Mouse (Mus musculus) heart, postnatal 10 days (tissue): ENCODE measurements around the gene Man1a. TPM values are rescaled to one million over a fixed set of nuclear protein-coding genes. Genes with fewer than 3 reads are reported as not detected.

Experiments
- DNase-seq, 2 experiments: peaks; one replicate each; pipeline ENCODE4 v3.0.0; 2021
- intact Hi-C: fragments of 180-260 bp; cut with DNase I; formaldehyde crosslinking; loops from one replicate; pipeline ENCODE4 v1.15.1; 2025
- total RNA-seq, 2 experiments: library from RNA; stranded (reverse); gene quantifications; 2 replicates each; pipeline ENCODE4 v1.2.3; 2021

Man1a gene
- total RNA-seq, 2 experiments from 2014 or later = 25.7 to 28.1 TPM

DNA sequence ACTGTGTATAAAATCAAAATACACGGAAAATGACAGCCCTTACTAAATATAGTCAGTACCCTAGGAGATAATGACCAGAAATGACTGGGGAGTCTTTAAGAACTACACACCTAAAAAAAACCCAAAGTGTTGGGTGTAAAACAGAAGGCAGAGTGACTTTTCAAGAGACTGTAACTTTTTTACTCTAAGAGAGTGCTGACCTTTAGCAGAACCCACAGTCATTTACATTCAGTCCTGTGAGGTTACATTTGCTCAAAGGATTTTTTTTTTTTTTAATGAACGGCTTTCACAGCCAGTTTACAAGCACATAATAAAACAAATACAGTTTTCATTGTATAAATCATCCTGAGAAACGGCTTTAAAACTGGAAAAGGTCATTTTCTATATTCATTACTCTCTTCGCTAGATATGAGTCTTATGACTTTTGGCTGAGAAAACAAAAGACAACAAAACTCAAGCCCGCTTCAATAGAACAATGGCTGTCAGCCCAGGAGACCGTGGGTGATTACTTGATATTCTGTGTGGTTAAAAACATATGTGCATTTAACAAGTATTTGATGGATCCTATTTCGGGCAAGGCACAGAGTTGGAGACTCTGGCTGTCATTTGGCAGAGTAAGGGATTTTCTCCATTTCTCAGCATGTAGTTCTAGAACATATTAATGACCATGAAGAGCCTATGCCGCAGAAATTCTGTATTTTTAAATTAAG is 12.7 kb downstream of the Man1a start:
- no peak for DNase-seq
- intact Hi-C loops = no loop called here

DNA sequence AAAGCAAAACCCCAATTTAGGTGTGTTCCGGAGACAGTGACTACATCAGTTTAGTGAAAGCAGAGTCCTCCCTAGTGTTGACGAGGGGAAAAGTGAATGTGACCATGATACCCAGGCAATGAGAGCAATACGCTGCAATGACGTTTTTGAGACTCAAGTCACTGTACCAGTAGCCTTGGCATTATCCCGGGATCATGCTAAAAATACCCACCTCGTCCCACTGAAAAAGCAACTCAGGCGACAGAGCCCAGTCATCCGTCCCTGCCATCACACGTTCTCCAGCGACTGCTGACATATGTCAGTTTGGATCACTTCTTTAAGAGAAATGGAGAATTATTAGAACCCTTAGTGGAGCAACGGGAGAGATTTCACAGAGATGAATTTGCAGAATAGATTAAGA is 13.6 kb downstream of the Man1a start:
- intact Hi-C loops = no loop called here

DNA sequence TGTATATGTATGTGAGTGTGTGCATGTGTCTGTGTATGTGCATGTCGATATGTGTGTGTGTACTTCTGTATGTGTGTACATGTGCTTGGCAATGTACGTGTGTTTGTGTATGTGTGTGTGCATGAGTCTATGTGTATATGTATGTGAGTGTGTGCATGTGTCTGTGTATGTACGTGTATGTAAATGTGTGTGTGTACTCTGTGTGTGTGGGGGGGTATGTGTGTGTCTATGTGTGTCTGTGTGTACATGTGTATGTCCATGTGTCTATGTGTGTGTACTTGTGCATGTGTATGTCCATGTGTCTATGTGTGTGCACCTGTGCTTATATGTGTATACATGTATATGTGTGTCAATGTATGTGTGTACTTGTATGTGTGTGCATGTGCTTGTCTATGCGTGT is 15.2 kb downstream of the Man1a start:
- DNase-seq = no peak

More for the DNA sequence above, 13.6 kb downstream of the Man1a start:
- peak in 1 of 2 experiments; percentile 10 for DNase-seq

DNA sequence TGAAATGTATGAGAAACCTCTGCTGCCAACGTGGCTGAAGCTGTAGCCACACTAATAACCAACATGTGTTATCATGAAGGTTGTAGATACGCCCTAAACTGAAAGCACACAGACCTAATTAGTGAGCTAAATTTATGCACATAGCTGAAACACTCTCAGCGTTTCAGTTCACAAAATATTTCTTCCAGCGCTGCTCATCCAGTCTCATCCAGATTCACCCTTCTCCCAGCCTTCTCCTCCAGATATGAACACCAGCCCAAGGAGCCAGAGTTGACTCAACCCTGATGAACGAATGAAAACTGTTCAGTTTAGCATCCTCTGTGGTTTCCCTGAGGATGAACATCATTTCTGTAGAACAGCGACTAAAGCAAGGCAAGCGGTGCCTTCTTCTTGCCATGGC is 15.8 kb downstream of the Man1a start:
- DNase-seq = no peak
- intact Hi-C loops = no loop called here

More for the DNA sequence above, 15.2 kb downstream of the Man1a start:
- intact Hi-C loops = no loop called here

DNA sequence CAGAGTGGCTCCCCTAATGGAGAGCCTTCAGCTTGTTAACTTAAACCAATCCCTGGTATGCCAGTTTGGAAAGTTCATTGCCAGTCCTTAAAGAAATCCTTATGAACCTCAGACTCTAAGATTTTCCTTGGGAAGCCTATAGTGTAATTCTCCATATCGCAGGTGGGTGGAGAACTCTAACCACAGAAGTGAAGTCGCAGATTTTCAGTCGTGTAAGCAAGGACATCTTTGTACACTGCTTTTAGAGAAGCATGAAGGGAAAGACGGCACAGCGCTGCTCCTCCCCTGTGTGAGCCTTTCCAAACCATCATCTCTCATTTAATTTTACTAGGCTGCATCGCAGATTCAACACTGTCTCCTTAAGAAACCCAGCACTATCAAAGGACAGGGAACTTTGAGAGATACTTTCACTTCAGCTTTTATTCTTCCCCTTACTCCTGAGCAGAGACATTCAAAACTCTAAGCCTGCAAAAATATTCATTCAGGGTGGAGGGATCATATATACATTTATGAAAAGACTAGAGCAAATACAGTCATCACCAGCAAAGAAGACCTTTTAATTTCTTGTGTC is 16.6 kb downstream of the Man1a start:
- no peak for DNase-seq
- intact Hi-C loops = no loop called here

DNA sequence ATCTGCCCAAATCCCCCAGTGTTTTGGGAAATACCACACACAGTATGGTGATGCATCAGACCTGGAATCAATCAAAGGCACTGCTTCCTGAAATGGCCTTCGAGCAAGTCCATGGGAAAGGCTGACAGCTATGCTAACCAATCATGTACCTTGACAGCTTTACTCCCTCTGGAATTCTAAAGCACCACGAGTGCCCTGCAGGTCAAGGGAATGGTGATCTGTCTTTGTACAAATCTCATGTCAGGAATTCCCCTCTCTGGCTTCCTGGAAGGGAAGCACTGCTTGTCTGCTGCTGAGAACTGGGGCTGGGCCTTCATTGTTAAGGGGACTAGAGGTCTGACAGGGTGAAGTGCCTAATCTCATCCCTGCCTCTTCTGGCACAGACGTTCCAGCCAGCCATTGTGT is 17.3 kb downstream of the Man1a start:
- intact Hi-C loops = no loop called here
- DNase-seq = no peak

DNA sequence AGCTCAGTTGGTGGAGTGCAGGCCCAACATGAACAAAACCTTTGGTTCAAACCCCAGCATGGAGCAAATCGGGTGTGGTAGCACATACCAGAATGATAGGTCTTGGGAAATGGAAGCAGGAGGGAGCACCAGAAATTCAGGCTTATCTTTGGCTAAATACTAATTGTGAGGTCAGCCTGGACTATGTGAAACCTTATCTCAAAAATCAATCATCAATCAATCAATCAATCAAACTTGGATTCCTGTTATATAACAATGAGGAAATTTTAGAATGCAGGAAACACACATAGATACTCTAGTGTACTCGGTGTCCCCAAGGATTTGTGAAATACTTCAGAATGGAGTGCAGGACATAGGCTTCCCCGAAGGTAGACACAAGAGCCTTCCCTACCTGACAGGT is 17.8 kb downstream of the Man1a start:
- intact Hi-C loops = no loop called here
- no peak for DNase-seq

DNA sequence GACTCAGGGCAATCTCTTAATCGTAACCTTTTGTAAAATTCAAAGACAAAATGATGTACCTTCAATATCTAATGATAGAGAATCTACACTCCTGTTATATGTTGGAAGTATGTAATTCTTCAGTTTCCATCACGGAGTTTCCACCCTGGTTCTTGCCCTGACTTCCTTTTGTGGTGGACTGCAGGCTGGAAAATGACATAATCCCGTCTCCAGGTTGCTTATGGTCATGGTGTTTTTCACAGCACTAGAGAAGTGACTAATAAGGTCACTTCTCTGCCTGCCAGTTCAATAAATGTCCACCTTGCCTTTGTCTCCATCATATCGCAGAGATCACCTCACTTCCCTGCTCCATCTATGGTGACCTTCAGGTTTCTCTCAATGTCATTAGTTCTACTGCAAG is 22.2 kb downstream of the Man1a start:
- intact Hi-C loops = no loop called here
- no peak for DNase-seq

DNA sequence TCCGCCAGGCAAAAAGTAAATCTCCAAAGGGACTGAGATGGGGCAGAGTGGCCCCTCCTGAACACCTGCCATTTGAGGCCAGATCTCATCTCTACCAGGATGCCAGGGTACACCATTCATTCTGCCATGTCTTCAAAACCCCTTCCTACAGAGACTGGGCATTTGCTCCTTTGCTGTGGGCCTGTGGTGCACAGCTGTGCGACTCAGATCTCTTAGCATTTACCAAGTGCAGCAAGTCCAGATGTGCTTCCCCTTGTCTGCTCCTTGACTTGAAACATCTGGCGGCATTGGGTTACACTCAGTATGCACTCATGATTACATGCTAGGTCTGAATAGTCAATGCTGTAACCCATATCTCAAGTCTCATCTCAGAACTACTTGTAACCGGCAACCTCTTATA is 28.5 kb downstream of the Man1a start:
- DNase-seq = no peak
- intact Hi-C loops = no loop called here

DNA sequence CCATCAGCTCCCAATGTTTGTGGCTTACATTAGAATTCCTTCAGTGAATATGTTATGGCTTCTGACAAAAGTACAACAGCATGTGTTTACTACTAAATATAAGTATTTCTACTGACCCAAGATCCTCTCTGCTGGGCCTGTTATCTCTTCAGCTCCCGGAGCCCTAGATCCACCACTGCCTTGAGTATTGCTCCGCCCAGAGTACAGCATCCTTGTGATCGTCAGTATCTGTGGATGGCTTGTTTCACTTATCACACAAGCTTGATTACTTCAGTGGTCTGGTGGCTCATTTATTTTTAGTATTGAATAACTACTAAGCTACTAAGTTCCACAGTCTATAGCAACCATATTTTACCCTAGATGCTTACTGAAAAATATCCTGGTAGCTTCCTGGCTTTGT is 33.1 kb downstream of the Man1a start:
- intact Hi-C loops = no loop called here
- DNase-seq = no peak

DNA sequence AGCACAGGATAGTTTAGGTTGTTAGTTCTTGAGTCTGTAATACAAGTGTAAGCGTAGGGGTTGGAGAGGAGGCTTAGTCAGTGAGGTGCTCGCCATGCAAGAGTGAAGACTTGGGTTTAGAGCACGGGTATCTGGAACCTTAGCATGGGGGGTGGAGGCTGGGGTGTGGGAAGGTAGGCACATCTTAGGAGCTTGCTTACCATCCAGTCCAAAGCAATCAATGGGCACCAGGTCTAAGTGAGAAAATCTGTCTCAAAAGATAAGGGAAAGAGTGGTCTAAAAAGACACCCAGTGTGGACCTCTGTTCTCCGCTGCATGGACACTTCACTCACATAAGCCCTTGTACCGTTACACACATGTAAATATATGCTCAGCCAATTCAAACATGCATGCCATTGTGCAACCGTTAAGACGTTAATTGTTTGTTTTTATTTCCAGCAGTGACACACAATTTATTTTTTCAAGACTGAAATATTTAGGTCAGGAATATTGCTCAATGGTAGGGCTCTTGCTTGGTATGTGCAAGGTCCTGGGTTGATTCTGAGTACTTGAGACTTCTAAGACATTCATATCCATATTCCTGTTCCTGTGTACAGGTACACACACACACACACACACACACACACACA is 34.1 kb downstream of the Man1a start:
- intact Hi-C loops = no loop called here
- DNase-seq = no peak

DNA sequence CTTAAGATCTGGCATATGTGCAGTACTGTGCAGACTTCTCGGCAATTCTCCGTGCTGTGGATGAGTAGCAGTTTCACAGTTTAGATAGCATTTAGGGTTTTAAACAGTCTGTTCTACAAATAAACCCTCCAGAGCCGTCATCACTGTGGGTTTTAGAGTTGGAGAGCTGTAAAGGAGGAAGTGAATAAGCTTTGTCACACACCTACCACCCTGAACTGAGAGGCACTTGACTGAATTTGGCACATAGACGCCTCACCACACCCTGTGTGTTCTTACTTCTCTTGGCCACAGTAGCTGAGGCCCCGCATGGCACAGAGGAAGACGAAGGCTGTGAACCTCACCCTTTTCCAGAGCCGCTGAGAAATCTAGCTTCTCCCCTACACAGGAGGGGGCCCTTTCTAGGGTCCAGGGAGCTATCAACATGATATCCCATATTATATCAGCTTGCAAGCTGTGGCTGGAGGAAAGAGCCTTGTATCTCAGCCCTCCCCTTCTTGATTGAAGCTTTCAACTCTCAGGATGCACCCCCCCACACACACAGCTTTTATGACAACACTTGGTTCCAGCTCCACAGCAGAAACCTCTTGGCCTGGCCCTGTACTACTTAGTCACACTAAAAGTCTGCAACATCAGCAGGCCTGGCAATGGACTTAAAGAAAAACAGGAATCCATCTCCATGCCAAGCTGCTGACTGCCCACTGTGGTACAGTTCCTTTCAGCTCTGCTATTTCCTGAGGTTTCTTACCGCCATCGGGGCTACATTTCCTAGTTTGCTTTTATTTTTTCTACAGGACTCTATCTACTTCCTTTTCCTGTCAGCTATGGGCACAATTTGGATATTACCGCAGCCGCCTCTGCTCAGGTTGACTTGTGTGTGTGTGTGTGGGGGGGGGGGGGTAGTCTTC is 35.9 kb downstream of the Man1a start:
- intact Hi-C loops = no loop called here
- peak; percentile 41 to 48 for DNase-seq

DNA sequence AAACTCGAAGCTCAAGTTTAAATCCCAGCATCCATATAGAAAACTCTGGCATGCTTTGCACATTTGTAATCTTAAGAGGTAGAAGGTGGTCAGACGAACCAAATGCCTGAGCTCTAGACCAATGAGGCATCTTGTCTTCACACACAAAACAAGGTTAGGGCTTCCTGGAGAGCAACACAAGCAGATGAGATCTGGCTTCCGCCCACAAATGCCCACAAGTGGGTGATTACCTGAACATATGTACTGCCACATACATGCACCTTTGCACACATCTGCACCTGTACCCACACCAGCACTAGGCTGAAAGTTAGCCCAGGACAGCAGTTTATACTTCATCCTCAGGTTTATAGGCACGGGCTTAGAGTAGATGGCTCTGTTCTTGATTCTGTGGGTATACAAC is 36.7 kb downstream of the Man1a start:
- DNase-seq = no peak
- intact Hi-C loops = loop anchor here (5.0 kb wide), 1 partner anchor 33 kb away; no protein-coding TSS in a partner anchor

DNA sequence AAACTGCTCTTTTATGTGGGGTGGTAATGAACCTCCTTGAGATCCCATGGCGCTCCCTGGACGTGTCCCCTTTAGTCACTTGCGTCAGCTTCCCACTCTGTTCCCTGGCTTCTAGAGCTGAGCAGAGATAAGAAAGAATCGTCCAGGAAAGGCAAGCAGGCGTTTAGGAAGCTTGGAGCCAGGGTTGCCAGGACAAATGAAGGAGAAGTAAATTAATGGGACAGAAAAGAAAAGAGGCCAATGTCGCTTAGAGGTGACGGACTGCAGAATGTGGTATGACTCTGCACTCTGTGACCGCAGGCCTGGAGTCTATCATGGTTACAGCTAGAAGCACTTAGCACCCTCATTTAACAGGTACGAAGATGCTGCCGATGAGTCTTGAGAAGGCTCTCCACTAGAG is 37.7 kb downstream of the Man1a start:
- intact Hi-C loops = loop anchor here (5.0 kb wide), 1 partner anchor 34 kb away; no protein-coding TSS in a partner anchor
- DNase-seq = peak; percentile 37 to 48

DNA sequence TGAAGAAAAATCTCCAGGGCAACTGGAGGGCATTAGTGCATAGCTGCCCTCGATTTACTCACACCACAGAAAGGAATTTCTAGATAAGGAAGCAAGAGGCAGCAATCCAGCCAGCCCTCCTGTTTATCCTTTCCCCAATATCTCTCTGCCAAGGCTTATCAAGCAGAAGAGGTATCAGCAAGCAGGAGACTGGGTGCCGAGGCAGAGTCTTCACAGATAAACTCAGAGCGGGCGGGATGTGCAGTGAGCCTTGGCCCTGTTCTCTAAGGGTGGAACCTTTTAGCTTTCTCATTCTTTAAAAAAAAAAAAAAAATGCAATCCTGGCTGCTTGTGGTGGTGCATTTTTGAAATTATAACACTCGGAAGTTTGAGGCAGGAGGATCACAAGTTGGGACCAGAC is 38.2 kb downstream of the Man1a start:
- intact Hi-C loops = loop anchor here (5.0 kb wide), 1 partner anchor 34 kb away; no protein-coding TSS in a partner anchor

DNA sequence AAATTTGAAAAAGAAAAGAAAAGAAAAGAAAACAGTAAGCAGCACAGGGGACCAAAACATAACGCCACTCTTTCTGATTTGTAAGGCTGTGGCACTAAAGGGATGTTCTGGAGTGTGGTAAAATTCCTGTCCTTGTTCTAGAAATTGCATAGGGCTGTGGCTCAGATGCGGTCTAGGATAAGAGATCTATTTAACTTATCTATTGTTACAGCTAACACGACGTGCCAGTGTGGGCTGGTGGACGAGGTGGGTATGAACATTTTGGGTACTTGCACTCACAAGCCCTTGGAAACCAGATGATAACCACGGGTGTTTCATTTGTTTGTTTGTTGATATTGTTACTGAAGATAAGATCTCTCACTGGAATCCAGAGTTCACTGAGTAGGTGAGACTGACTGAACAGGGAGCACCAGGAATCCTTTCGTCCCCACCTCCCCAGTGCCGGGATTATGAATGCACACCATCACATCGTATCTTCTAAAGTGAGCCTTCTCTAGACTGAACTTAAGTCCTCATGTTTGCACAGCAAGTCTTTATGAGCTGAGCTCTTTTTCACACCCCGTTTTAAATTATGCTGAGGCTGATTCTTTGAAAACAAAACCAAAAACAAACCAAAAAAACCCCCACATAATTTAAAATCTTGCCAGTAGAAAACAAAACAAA is 38.9 kb downstream of the Man1a start:
- intact Hi-C loops = loop anchor here (5.0 kb wide), 1 partner anchor 35 kb away; no protein-coding TSS in a partner anchor
- DNase-seq = no peak

More for the DNA sequence above, 38.2 kb downstream of the Man1a start:
- DNase-seq = peak; percentile 26 to 39

DNA sequence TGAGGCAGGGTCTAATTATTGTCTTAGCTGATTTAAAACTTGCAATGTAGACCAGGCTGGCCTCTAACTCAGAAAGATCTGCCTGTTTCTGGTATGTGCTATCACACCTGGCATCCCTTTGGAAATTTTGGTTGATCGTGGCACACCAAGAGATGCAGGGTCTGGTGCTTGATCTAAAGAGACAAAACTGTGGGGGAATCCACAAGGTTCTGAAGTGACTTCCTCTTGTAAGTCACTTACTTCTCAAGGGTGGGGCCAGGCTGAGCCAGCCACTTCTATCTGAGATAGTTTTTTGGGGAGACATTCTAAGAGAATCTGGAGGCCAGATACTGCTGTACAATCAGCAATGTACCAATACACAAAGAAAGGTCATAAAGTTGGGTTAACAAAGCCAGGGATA is 40.8 kb downstream of the Man1a start:
- no peak for DNase-seq
- intact Hi-C loops = loop anchor here (5.0 kb wide), 1 partner anchor 37 kb away; no protein-coding TSS in a partner anchor

DNA sequence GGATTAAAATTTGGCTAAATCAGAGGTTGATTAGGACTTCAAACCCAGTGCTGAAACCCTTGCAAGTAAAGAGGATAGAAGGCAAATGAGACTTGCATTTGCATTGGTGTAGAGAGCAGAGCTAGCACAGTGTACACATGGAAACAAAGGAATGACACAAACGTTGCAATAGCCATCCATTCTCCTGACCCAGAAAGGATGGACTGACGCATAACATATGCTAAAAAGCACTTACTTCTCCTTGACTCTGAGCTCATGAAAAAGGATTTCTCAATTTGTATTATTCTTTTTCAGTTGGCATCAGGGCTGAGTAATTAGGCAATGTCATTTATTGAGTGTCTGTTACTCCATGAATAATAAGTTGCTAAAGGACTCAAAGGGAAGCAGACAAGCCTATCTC is 41.6 kb downstream of the Man1a start:
- intact Hi-C loops = loop anchor here (5.0 kb wide), 1 partner anchor 38 kb away; no protein-coding TSS in a partner anchor
- no peak for DNase-seq

DNA sequence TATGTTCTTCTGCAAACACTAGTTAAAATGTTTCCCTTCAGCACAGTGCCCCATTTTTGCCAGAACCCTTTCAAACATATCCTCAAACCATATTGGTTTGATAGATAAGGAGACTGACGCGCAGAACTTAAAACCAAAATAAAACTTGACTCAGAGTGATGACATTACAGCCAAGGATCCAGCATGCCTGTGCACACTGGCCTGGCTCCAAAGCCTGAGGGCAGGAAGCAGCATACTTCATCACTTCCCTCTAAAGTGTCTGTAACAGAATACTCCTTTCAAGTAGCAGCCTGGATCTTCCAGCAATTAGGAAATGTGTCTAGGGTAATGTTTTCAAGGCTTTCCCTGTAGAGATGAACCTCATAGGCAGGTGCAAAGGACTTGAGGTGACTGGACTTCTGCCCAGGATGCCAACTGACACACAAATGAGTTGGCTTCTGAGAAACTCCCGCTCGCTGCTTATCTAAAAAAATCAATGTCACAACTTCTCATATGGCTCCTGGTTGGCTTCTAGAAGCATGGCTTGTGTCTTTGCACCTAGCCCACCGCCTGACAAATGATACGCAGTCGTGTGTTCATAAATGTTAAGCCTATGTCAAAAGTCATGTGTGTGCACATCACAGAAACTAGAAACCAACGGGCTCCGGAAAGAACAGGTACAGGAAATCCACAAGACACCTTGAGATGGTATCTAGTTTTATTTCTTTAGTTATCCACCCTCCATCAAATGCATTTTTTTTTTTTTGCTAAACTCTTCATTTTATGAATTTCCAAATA is 43.9 kb downstream of the Man1a start:
- DNase-seq = peak; percentile 81 to 84
- intact Hi-C loops = no loop called here
